Mouse (Mus musculus): ENCODE measurements around the gene Asgr1. TPM values are rescaled to one million over a fixed set of nuclear protein-coding genes. Genes with fewer than 3 reads are reported as not detected.

Asgr1 gene
- polyA plus RNA-seq, 1 experiment = 0.06 TPM

DNA sequence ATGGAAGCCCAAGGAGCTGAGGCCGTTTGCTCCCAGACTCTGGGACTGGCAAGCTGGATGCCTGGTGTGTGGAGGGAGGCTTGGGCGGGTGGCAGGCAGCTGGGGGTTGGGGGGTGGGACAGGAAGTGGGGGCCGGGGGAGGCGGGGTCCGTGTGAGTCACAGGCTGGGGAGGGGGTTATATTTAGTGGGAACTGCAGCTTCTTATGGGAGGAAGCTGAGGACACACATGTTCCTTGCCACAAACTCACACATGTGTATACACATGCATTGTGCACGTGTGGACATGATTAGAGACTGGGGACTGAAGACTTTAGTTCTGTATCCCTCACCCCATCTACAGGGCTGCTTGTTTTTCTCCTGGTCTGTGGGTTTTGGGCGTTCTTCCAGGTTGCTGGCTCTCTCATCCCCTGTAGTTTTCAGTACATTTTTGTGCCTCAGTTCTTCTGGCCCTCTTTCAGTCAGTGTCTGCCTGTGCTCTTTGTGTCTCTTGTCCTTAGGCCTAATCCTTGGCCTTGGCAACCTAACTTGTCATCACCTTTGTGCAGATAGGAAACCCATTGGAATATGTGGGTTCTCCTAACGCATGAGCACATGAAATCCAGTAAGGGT is 33.8 kb upstream of the Asgr1 start:
- no peak overlapping the region for H3ac ChIP-seq (ENCODE audit: control insufficient read depth, insufficient read length)
- peaks cover 35% of the 10 kb centered on the region for H3K79me2 ChIP-seq (ENCODE audit: control insufficient read depth, insufficient read depth)
- no peaks in the 10 kb centered on the region for H3K36me3 ChIP-seq (ENCODE audit: control insufficient read depth, insufficient read depth)
- peak overlapping the region; percentile 43 for H3K4me3 ChIP-seq
- TF ChIP-seq E2F4 (IDR thresholded peaks at IDR 0.05; ENCODE audit: insufficient read depth) = no peak
- TF ChIP-seq TCF3 (IDR thresholded peaks at IDR 0.05; ENCODE audit: insufficient read length, low read depth) = no peak
- TF ChIP-seq MYOD1 (IDR thresholded peaks at IDR 0.05; ENCODE audit: control insufficient read depth in 1 of 3, insufficient read length in 2 of 3, low read depth in 2 of 3) = no peak
- no peak for TF ChIP-seq USF1 (IDR thresholded peaks at IDR 0.05; ENCODE audit: low read depth)
- no peak for TF ChIP-seq CEBPB (IDR thresholded peaks at IDR 0.05; ENCODE audit: insufficient read depth, poor library complexity, severe bottlenecking)
- TF ChIP-seq POLR2A (IDR thresholded peaks at IDR 0.05; ENCODE audit: insufficient read length, low read depth) = peak; percentile 36
- TF ChIP-seq REST (IDR thresholded peaks at IDR 0.05; ENCODE audit: insufficient read depth, insufficient read length) = no peak
- no peak for TF ChIP-seq MAX (IDR thresholded peaks at IDR 0.05; ENCODE audit: low read depth)
- TF ChIP-seq MYOG (IDR thresholded peaks at IDR 0.05; ENCODE audit: control insufficient read depth in 1 of 3, insufficient read depth in 1 of 3, insufficient read length in 2 of 3, low read depth in 2 of 3) = no peak
- no peak for TF ChIP-seq TCF12 (IDR thresholded peaks at IDR 0.05; ENCODE audit: insufficient read depth, poor library complexity, severe bottlenecking)
- TF ChIP-seq POLR2AphosphoS2 (IDR thresholded peaks at IDR 0.05; ENCODE audit: insufficient read length, low read depth) = peak; percentile 49
- H3K4me2 ChIP-seq (ENCODE audit: low read depth) = peak overlapping the region; percentile 92
- no peaks in the 10 kb centered on the region for H3K27me3 ChIP-seq (ENCODE audit: control insufficient read depth, insufficient read depth, insufficient read length)

DNA sequence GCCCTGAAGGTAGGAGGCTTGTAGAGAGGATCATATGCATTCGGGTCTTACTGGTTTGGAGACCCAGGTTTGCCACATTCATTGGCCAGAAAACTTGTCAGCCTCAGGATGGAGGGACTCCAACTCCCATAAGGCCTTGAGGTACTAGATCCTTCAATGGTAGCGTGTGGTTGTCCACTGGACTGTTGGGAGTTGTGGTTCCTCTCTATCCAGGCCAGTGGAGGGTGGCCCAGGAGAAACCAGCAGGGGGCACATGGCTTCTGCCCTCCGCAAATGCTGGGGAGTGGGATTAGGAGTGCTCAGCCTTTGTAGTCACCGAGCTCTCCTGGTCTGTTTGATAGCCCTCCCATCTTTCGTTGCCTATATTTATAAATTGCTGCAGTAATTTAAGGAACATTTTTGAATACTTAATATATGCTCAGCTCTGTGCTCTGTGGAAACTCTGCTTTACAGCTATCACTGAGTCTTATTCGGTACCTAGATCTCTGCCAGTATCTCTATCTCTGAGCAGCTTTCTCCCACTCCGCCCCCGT is 33.1 kb upstream of the Asgr1 start:
- Histone ChIP-seq H3K4me3 (peak overlapping the region; percentile 43), H3K79me2 (ENCODE audit: control insufficient read depth, insufficient read depth) (peaks cover 35% of the 10 kb centered on the region), H3K4me2 (ENCODE audit: low read depth) (peak overlapping the region; percentile 92), H3K27me3 (ENCODE audit: control insufficient read depth, insufficient read depth, insufficient read length) (no peaks in the 10 kb centered on the region), H3ac (ENCODE audit: control insufficient read depth, insufficient read length) (no peak overlapping the region), H3K36me3 (ENCODE audit: control insufficient read depth, insufficient read depth) (no peaks in the 10 kb centered on the region)
- TF ChIP-seq POLR2A (IDR thresholded peaks at IDR 0.05; ENCODE audit: insufficient read length, low read depth) = no peak
- no peak for TF ChIP-seq CEBPB (IDR thresholded peaks at IDR 0.05; ENCODE audit: insufficient read depth, poor library complexity, severe bottlenecking)
- TF ChIP-seq USF1 (IDR thresholded peaks at IDR 0.05; ENCODE audit: low read depth) = no peak
- no peak for TF ChIP-seq TCF12 (IDR thresholded peaks at IDR 0.05; ENCODE audit: insufficient read depth, poor library complexity, severe bottlenecking)
- TF ChIP-seq MYOD1 (IDR thresholded peaks at IDR 0.05; ENCODE audit: control insufficient read depth in 1 of 3, insufficient read length in 2 of 3, low read depth in 2 of 3) = no peak
- TF ChIP-seq MAX (IDR thresholded peaks at IDR 0.05; ENCODE audit: low read depth) = no peak
- no peak for TF ChIP-seq MYOG (IDR thresholded peaks at IDR 0.05; ENCODE audit: control insufficient read depth in 1 of 3, insufficient read depth in 1 of 3, insufficient read length in 2 of 3, low read depth in 2 of 3)
- no peak for TF ChIP-seq TCF3 (IDR thresholded peaks at IDR 0.05; ENCODE audit: insufficient read length, low read depth)
- TF ChIP-seq E2F4 (IDR thresholded peaks at IDR 0.05; ENCODE audit: insufficient read depth) = no peak
- no peak for TF ChIP-seq REST (IDR thresholded peaks at IDR 0.05; ENCODE audit: insufficient read depth, insufficient read length)
- no peak for TF ChIP-seq SRF (IDR thresholded peaks at IDR 0.05; ENCODE audit: control insufficient read depth, insufficient read length, low read depth)
- no peak for TF ChIP-seq POLR2AphosphoS2 (IDR thresholded peaks at IDR 0.05; ENCODE audit: insufficient read length, low read depth)

DNA sequence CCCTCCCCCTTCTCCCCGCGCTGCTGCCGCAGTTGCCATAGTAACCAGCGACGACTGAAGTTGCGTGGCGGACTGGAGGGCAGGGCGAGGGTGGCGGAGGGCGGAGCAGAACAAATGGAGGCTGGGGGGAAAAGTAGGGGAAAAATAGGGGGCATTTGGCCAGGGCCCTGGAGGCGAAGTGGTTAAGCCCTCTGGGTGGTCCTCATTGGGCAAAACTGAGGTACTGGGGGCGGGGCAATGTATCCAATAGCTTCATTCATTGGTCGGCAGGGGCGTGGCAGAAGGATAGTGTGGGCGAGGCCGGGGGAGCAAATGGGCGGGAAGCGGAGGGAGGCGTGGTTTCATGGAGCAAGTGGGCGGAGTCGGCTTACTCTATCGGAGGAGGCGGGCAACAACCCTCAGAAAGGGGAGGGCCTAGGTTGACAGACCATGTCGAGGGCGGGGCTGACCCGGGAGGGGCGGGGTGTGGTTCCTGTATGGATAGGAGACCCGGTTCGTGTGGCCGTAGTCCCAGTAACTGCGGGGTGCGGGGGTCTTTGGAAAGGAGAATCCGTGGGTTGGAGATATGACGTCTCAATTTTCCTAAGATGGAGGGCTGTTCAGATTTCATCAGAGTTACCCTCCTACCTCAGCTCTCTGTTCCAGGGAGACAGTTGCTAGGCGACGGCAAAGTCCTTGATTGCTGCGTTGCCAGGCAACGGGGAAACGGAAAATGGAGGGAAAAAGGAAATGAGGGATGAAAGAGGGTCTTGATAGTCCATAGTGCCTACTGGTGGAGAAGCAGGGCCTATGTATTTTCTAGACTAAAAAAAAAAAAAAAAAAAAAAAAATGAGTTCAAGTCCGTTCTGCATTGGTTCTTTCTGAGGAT is 32.4 kb upstream of the Asgr1 start:
- H3K27me3 ChIP-seq (ENCODE audit: control insufficient read depth, insufficient read depth, insufficient read length) = no peaks in the 10 kb centered on the region
- peak overlapping the region; percentile 92 for H3K4me2 ChIP-seq (ENCODE audit: low read depth)
- H3K4me3 ChIP-seq = peak overlapping the region; percentile 43

DNA sequence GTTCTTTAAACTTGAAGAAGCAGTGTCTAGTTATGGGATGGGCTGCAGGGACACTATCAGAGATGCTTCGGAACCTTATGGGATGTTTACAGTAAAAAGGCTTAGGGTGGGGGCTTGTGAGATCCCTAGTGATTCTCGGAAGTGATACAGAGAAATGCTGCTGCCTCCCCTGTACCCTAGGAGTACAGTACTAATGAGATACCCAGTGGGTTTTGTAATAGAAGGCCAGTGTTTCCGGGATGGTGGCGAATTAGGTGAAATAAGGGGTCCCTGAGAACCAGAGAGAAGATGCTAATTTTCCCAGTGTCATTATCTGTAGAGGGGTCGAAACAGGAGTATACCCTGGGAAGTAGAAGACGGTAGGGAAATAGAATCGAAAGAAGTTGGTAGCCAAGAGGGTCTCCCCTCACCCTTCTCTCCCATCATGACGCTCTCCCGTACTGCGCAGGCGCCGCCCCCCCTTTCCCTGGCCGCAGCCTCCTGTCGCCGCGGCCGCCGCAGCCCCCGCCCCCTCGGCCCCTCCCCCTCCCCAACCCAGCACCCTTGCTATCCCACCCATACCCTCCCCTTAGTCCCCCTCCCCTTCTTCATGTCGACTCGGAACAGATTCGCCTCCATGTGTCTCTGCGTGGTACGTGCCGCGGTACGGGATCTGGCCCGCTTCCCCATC is 30.3 kb upstream of the Asgr1 start:
- H3K4me2 ChIP-seq (ENCODE audit: low read depth) = no peak overlapping the region
- H3K27me3 ChIP-seq (ENCODE audit: control insufficient read depth, insufficient read depth, insufficient read length) = no peaks in the 10 kb centered on the region
- H3K36me3 ChIP-seq (ENCODE audit: control insufficient read depth, insufficient read depth) = no peaks in the 10 kb centered on the region
- H3K79me2 ChIP-seq (ENCODE audit: control insufficient read depth, insufficient read depth) = peaks cover 37% of the 10 kb centered on the region
- no peak for TF ChIP-seq TCF12 (IDR thresholded peaks at IDR 0.05; ENCODE audit: insufficient read depth, poor library complexity, severe bottlenecking)
- TF ChIP-seq E2F4 (IDR thresholded peaks at IDR 0.05; ENCODE audit: insufficient read depth) = no peak
- TF ChIP-seq POLR2AphosphoS2 (IDR thresholded peaks at IDR 0.05; ENCODE audit: insufficient read length, low read depth) = no peak
- TF ChIP-seq MAX (IDR thresholded peaks at IDR 0.05; ENCODE audit: low read depth) = no peak
- H3K4me3 ChIP-seq = no peak overlapping the region
- no peak overlapping the region for H3ac ChIP-seq (ENCODE audit: control insufficient read depth, insufficient read length)

More for the DNA sequence above, 32.4 kb upstream of the Asgr1 start:
- no peaks in the 10 kb centered on the region for H3K36me3 ChIP-seq (ENCODE audit: control insufficient read depth, insufficient read depth)
- H3ac ChIP-seq (ENCODE audit: control insufficient read depth, insufficient read length) = no peak overlapping the region
- no peak for TF ChIP-seq USF1 (IDR thresholded peaks at IDR 0.05; ENCODE audit: low read depth)
- TF ChIP-seq E2F4 (IDR thresholded peaks at IDR 0.05; ENCODE audit: insufficient read depth) = peak; percentile 33
- peaks cover 39% of the 10 kb centered on the region for H3K79me2 ChIP-seq (ENCODE audit: control insufficient read depth, insufficient read depth)
